In genomic region chr3:120883650-120884049, GRCm38 (mm10) we compare ENCODE assay signal across 13 mouse cellular contexts.
DNase-seq lines count a peak whose midpoint lies in the region; ATAC-seq lines count a peak whose summit lies in the region.
"Had no signal": no experiment of that assay in that cellular context is flagged by ENCODE, and none has a peak within 500 bp of the region (broad histone marks: within the 10 kb centered on the region; RNA-seq: fewer than 3 reads in every experiment).

No protein-coding gene starts in this region.

- no peak overlapping the region for H3K9ac ChIP-seq in midbrain, embryonic 12.5 days (replicated peaks)
- H3K9ac ChIP-seq in midbrain, embryonic 11.5 days (ENCODE audit: low read length): no peak overlapping the region
- H3K9ac ChIP-seq in hindbrain, embryonic 16.5 days (ENCODE audit: low read depth, low read length): no peak overlapping the region
- H3K9ac ChIP-seq: embryonic facial prominence, embryonic 13.5 days had no signal

- H3K36me3 ChIP-seq in midbrain, embryonic 12.5 days: no peaks in the 10 kb centered on the region
- no peaks in the 10 kb centered on the region for H3K36me3 ChIP-seq in midbrain, embryonic 11.5 days (ENCODE audit: control insufficient read depth, insufficient read depth, low read length)
- H3K36me3 ChIP-seq in hindbrain, embryonic 16.5 days (ENCODE audit: control insufficient read depth, insufficient read depth, low read length): no peaks in the 10 kb centered on the region
- H3K36me3 ChIP-seq: embryonic facial prominence, embryonic 13.5 days had no signal

- no peak overlapping the region for H3K4me2 ChIP-seq in midbrain, embryonic 12.5 days (replicated peaks)
- no peak overlapping the region for H3K4me2 ChIP-seq in midbrain, embryonic 11.5 days
- H3K4me2 ChIP-seq in hindbrain, embryonic 16.5 days (ENCODE audit: low read length): no peak overlapping the region
- H3K4me2 ChIP-seq: embryonic facial prominence, embryonic 13.5 days had no signal

- H3K27me3 ChIP-seq in midbrain, embryonic 12.5 days: no peaks in the 10 kb centered on the region
- no peaks in the 10 kb centered on the region for H3K27me3 ChIP-seq in midbrain, embryonic 11.5 days (ENCODE audit: control insufficient read depth, insufficient read depth, low read length)
- H3K27me3 ChIP-seq in hindbrain, embryonic 16.5 days (replicated peaks; ENCODE audit: control insufficient read depth, insufficient read depth, low read length): no peaks in the 10 kb centered on the region
- H3K27me3 ChIP-seq: embryonic facial prominence, embryonic 13.5 days had no signal

- DNase-seq in cerebellum, adult 18-20 months: peak; percentile 33
- no peak for DNase-seq in cerebellum, postnatal 4 days (ENCODE audit: low spot score in 2 of 2)
- no peak for DNase-seq in midbrain, embryonic 11.5 days (ENCODE audit: low spot score, missing footprints)
- DNase-seq in retina, postnatal 1 day: peak; percentile 65
- DNase-seq in gastrocnemius, postnatal 10 days: no peak
- no peak for DNase-seq in heart, adult 9 months (ENCODE audit: low spot score in 2 of 2)
- DNase-seq: adrenal gland, postnatal 10 days; kidney, adult 11 months; liver; thymus, postnatal 4 days had no signal

- H3K9me3 ChIP-seq in midbrain, embryonic 12.5 days: no peaks in the 10 kb centered on the region
- no peaks in the 10 kb centered on the region for H3K9me3 ChIP-seq in midbrain, embryonic 11.5 days (ENCODE audit: control insufficient read depth, low read length)
- no peaks in the 10 kb centered on the region for H3K9me3 ChIP-seq in hindbrain, embryonic 16.5 days (ENCODE audit: control insufficient read depth, low read length)
- H3K9me3 ChIP-seq: embryonic facial prominence, embryonic 13.5 days had no signal

- H3K4me3 ChIP-seq in midbrain, embryonic 12.5 days: no peak overlapping the region
- no peak overlapping the region for H3K4me3 ChIP-seq in midbrain, embryonic 11.5 days (ENCODE audit: low read depth, low read length)
- no peak overlapping the region for H3K4me3 ChIP-seq in hindbrain, embryonic 16.5 days (ENCODE audit: low read length)
- H3K4me3 ChIP-seq: embryonic facial prominence, embryonic 13.5 days had no signal

- peaks cover 7% of the 10 kb centered on the region; the same call in 1 of the 2 replicates for H3K4me1 ChIP-seq in midbrain, embryonic 12.5 days
- no peaks in the 10 kb centered on the region for H3K4me1 ChIP-seq in midbrain, embryonic 11.5 days (ENCODE audit: control insufficient read depth, insufficient read depth, low read length)
- no peaks in the 10 kb centered on the region for H3K4me1 ChIP-seq in hindbrain, embryonic 16.5 days (ENCODE audit: control insufficient read depth, insufficient read depth, low read depth, low read length)
- H3K4me1 ChIP-seq: embryonic facial prominence, embryonic 13.5 days had no signal

- 64% methylated on average over 5 of the region's 5 CpGs for WGBS in midbrain, embryonic 12.5 days
- WGBS in midbrain, embryonic 11.5 days: 64% methylated on average over 5 of the region's 5 CpGs
- 25% methylated on average over 5 of the region's 5 CpGs for WGBS in hindbrain, embryonic 16.5 days

- peak; percentile 29; the same call in 1 of the 2 replicates for ATAC-seq in midbrain, embryonic 12.5 days (ENCODE audit: low FRiP score, low read depth)
- no peak for ATAC-seq in midbrain, embryonic 11.5 days (ENCODE audit: low FRiP score)
- peak; percentile 56; the same call in 1 of the 2 replicates for ATAC-seq in hindbrain, embryonic 16.5 days

- H3K27ac ChIP-seq in midbrain, embryonic 12.5 days (replicated peaks): no peak overlapping the region
- no peak overlapping the region for H3K27ac ChIP-seq in midbrain, embryonic 11.5 days (ENCODE audit: low read depth, low read length)
- H3K27ac ChIP-seq in hindbrain, embryonic 16.5 days (ENCODE audit: low read depth, low read length): no peak overlapping the region
- H3K27ac ChIP-seq: embryonic facial prominence, embryonic 13.5 days had no signal

Comparison
In these comparisons a context has a peak if more than half of its experiments do, and no peak if none do; other contexts are left out.
1. DNase-seq: peak in cerebellum, adult 18-20 months (2 of 2) and retina, postnatal 1 day (single experiment); none in cerebellum, postnatal 4 days (0 of 2), midbrain, embryonic 11.5 days (single experiment), gastrocnemius, postnatal 10 days (single experiment) and heart, adult 9 months (0 of 2).